27 mouse cellular contexts compared by ENCODE assay signal in the genomic region with DNA sequence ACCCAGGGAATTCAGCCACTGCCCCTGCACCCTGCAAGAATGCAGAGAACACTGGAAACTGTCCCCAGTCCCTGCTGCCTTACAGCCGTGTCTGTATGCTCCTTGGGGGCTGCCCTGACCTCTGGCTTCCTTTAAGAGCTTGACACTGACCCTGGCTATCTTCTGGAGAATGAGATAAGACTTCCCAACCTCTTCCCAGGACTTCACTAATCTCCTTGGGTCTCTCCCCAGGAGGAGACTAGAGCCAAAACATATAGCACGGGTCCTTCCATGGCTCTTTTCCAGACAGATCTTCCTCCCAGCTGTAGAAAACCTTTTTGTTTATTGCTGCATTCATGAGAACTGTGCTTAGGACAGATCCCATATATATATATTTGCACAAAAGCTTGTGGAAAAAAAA. TPM values are rescaled to one million over a fixed set of nuclear protein-coding genes. Genes with fewer than 3 reads are reported as not detected.
DNase-seq lines count a peak whose midpoint lies in the region; ATAC-seq and TF ChIP-seq lines count a peak whose summit lies in the region.
"Had no signal": no experiment of that assay in that cellular context is flagged by ENCODE, and none has a peak within 500 bp of the region (broad histone marks: within the 10 kb centered on the region; RNA-seq: fewer than 3 reads in every experiment).

No protein-coding gene starts in this region.

- no peak overlapping the region for H3K9ac ChIP-seq in heart, embryonic 14.5 days (ENCODE audit: low read length)
- no peak overlapping the region for H3K9ac ChIP-seq in kidney, embryonic 16.5 days (replicated peaks; ENCODE audit: low read length)
- H3K9ac ChIP-seq in kidney, embryonic 15.5 days: no peak overlapping the region
- H3K9ac ChIP-seq in stomach, embryonic 14.5 days (replicated peaks; ENCODE audit: low read depth, low read length): no peak overlapping the region
- H3K9ac ChIP-seq in stomach, postnatal 0 days (ENCODE audit: low read length): no peak overlapping the region
- H3K9ac ChIP-seq: hindbrain, embryonic 14.5 days; liver, postnatal 0 days; neural tube, embryonic 15.5 days had no signal

- H3K4me3 ChIP-seq in heart, embryonic 14.5 days (ENCODE audit: control insufficient read depth in 1 of 2, insufficient read depth in 1 of 2, low read depth in 1 of 2, low read length in 2 of 2): no peak overlapping the region
- H3K4me3 ChIP-seq in kidney, embryonic 16.5 days (ENCODE audit: low read length): no peak overlapping the region
- no peak overlapping the region for H3K4me3 ChIP-seq in kidney, embryonic 15.5 days (replicated peaks)
- no peak overlapping the region for H3K4me3 ChIP-seq in stomach, embryonic 14.5 days (ENCODE audit: low read depth, low read length)
- H3K4me3 ChIP-seq in stomach, postnatal 0 days (ENCODE audit: low read depth, low read length): no peak overlapping the region
- H3K4me3 ChIP-seq: forebrain, embryonic 10.5 days; megakaryocyte, embryonic 14.5 days; neural tube, embryonic 15.5 days had no signal

- 17% methylated on average over 2 of the region's 2 CpGs for whole genome bisulfite sequencing in heart, embryonic 14.5 days
- WGBS in kidney, embryonic 16.5 days: 31% methylated on average over 2 of the region's 2 CpGs
- WGBS in kidney, embryonic 15.5 days: 42% methylated on average over 2 of the region's 2 CpGs
- WGBS in stomach, embryonic 14.5 days: 19% methylated on average over 2 of the region's 2 CpGs
- 37% methylated on average over 2 of the region's 2 CpGs for WGBS in stomach, postnatal 0 days

- H3K9me3 ChIP-seq in heart, embryonic 14.5 days (ENCODE audit: control insufficient read depth, low read length): no peaks in the 10 kb centered on the region
- no peaks in the 10 kb centered on the region for H3K9me3 ChIP-seq in kidney, embryonic 16.5 days (ENCODE audit: low read length)
- no peaks in the 10 kb centered on the region for H3K9me3 ChIP-seq in kidney, embryonic 15.5 days (replicated peaks)
- no peaks in the 10 kb centered on the region for H3K9me3 ChIP-seq in stomach, embryonic 14.5 days (ENCODE audit: control insufficient read depth, low read depth, low read length)
- no peaks in the 10 kb centered on the region for H3K9me3 ChIP-seq in stomach, postnatal 0 days (ENCODE audit: control insufficient read depth, low read length)
- H3K9me3 ChIP-seq: forebrain, embryonic 10.5 days; megakaryocyte, embryonic 14.5 days; neural tube, embryonic 15.5 days had no signal

- H3K27me3 ChIP-seq in heart, embryonic 14.5 days (ENCODE audit: control insufficient read depth, insufficient read depth, low read length): no peaks in the 10 kb centered on the region
- no peaks in the 10 kb centered on the region for H3K27me3 ChIP-seq in kidney, embryonic 16.5 days (ENCODE audit: insufficient read depth, low read length)
- H3K27me3 ChIP-seq in kidney, embryonic 15.5 days: peaks cover 4% of the 10 kb centered on the region; the same call in 1 of the 2 replicates
- H3K27me3 ChIP-seq in stomach, embryonic 14.5 days (ENCODE audit: control insufficient read depth, insufficient read depth, low read length): no peaks in the 10 kb centered on the region
- no peaks in the 10 kb centered on the region for H3K27me3 ChIP-seq in stomach, postnatal 0 days (ENCODE audit: control insufficient read depth, insufficient read depth, low read length)
- H3K27me3 ChIP-seq: neural tube, embryonic 15.5 days had no signal

- peak overlapping the region; percentile 21 to 56; a peak in 2 of 4 replicates for H3K27ac ChIP-seq in heart, embryonic 14.5 days (replicated peaks in 1 of 2; ENCODE audit: control insufficient read depth in 1 of 2, insufficient read depth in 1 of 2, low read depth in 2 of 2, low read length in 2 of 2)
- H3K27ac ChIP-seq in kidney, embryonic 16.5 days (ENCODE audit: low read length): no peak overlapping the region
- H3K27ac ChIP-seq in kidney, embryonic 15.5 days: no peak overlapping the region
- peak overlapping the region; percentile 80; the same call in 1 of the 2 replicates for H3K27ac ChIP-seq in stomach, embryonic 14.5 days (ENCODE audit: low read length)
- no peak overlapping the region for H3K27ac ChIP-seq in stomach, postnatal 0 days (replicated peaks)
- H3K27ac ChIP-seq: forebrain, embryonic 10.5 days; hindbrain, embryonic 14.5 days; neural tube, embryonic 15.5 days had no signal

- TF ChIP-seq EP300 in stomach, postnatal 0 days (optimal IDR thresholded peaks at IDR 0.05): no peak

- intact Hi-C loops in heart, postnatal 14 days (cut with DNase I): loop anchor here (1.0 to 2.0 kb wide), 2 partner anchors 55 to 212 kb away; partner anchors contain the start of genes Hmgcs2 and Notch2

- peak; percentile 59 for ATAC-seq in heart, embryonic 14.5 days (ENCODE audit: insufficient number of reproducible peaks, insufficient read depth, low FRiP score, low read depth)
- ATAC-seq in kidney, embryonic 16.5 days (ENCODE audit: low FRiP score, low TSS enrichment): peak; percentile 40; the same call in 1 of the 2 replicates
- ATAC-seq in kidney, embryonic 15.5 days (replicated peaks; ENCODE audit: low FRiP score): no peak; the same call in 1 of the 2 replicates
- no peak; the same call in 1 of the 2 replicates for ATAC-seq in stomach, embryonic 14.5 days (ENCODE audit: insufficient number of reproducible peaks, insufficient read depth, low FRiP score, low read depth)
- no peak for ATAC-seq in stomach, postnatal 0 days (ENCODE audit: low FRiP score, low TSS enrichment)
- ATAC-seq: midbrain, embryonic 16.5 days had no signal

- no peaks in the 10 kb centered on the region for H3K36me3 ChIP-seq in heart, embryonic 14.5 days (ENCODE audit: control insufficient read depth, insufficient read depth, low read length)
- H3K36me3 ChIP-seq in kidney, embryonic 16.5 days (ENCODE audit: insufficient read depth, low read length): no peaks in the 10 kb centered on the region
- no peaks in the 10 kb centered on the region for H3K36me3 ChIP-seq in kidney, embryonic 15.5 days
- H3K36me3 ChIP-seq in stomach, embryonic 14.5 days (ENCODE audit: control insufficient read depth, insufficient read depth, low read length): no peaks in the 10 kb centered on the region
- no peaks in the 10 kb centered on the region for H3K36me3 ChIP-seq in stomach, postnatal 0 days (ENCODE audit: control insufficient read depth, insufficient read depth, low read length)
- H3K36me3 ChIP-seq: forebrain, embryonic 10.5 days; neural tube, embryonic 15.5 days had no signal

- no peak overlapping the region for H3K4me2 ChIP-seq in heart, embryonic 14.5 days (ENCODE audit: low read length)
- no peak overlapping the region for H3K4me2 ChIP-seq in kidney, embryonic 16.5 days (replicated peaks; ENCODE audit: low read depth, low read length)
- no peak overlapping the region for H3K4me2 ChIP-seq in kidney, embryonic 15.5 days
- no peak overlapping the region for H3K4me2 ChIP-seq in stomach, embryonic 14.5 days (replicated peaks; ENCODE audit: low read depth, low read length)
- no peak overlapping the region for H3K4me2 ChIP-seq in stomach, postnatal 0 days (replicated peaks; ENCODE audit: low read depth)
- H3K4me2 ChIP-seq: hindbrain, embryonic 14.5 days; neural tube, embryonic 15.5 days had no signal

- peaks cover 11 to 14% of the 10 kb centered on the region in 2 experiments; a peak in 3 of 4 replicates for H3K4me1 ChIP-seq in heart, embryonic 14.5 days (ENCODE audit: control insufficient read depth in 2 of 2, insufficient read depth in 2 of 2, low read length in 2 of 2)
- peaks cover 4% of the 10 kb centered on the region; the same call in 1 of the 2 replicates for H3K4me1 ChIP-seq in kidney, embryonic 16.5 days (ENCODE audit: insufficient read depth, low read length)
- H3K4me1 ChIP-seq in kidney, embryonic 15.5 days: peaks cover 8% of the 10 kb centered on the region
- H3K4me1 ChIP-seq in stomach, embryonic 14.5 days (ENCODE audit: control insufficient read depth, insufficient read depth, low read length): peaks cover 10% of the 10 kb centered on the region
- no peaks in the 10 kb centered on the region for H3K4me1 ChIP-seq in stomach, postnatal 0 days (replicated peaks; ENCODE audit: control insufficient read depth, insufficient read depth)

- DNase-seq in heart, postnatal 14 days: no peak
- DNase-seq in stomach, postnatal 0 days (ENCODE audit: low spot score): no peak
- DNase-seq in right cerebral cortex, postnatal 36 days (ENCODE audit: low spot score in 2 of 2): no peak
- DNase-seq: cerebellum, adult 18-20 months; cerebellum, postnatal 25 days; embryo, embryonic 11 days; kidney, adult 2 months; liver, postnatal 0 days; lung, postnatal 14 days; spleen, adult 18-20 months had no signal

- no peak for TF ChIP-seq CTCF in stomach, postnatal 0 days (IDR thresholded peaks at IDR 0.05; ENCODE audit: low read depth)

RNA-seq across cellular contexts. Expression of gene Reg4, which starts 3.8 kb away (rescaled TPM):
- 0.20 TPM in 1 of 2 replicates, not detected in the other for polyA plus RNA-seq in heart, embryonic 14.5 days (2014; fragmentation: Nextera tagmentation; extraction: Ambion mirVana)
- total RNA-seq in heart, postnatal 14 days (2021): not detected
- 0.58 and 0.67 TPM in 2 replicates for polyA plus RNA-seq in kidney, embryonic 16.5 days (2015; fragmentation: Nextera tagmentation; extraction: Ambion mirVana)
- polyA plus RNA-seq in kidney, embryonic 15.5 days (2015; fragmentation: Nextera tagmentation; extraction: Ambion mirVana): 0.21 and 0.22 TPM in 2 replicates
- not detected in 2 replicates for polyA plus RNA-seq in stomach, embryonic 14.5 days (2014; fragmentation: Nextera tagmentation; extraction: Ambion mirVana)
- polyA plus RNA-seq in stomach, postnatal 0 days (2015; fragmentation: Nextera tagmentation; extraction: Ambion mirVana): not detected in 2 replicates
- total RNA-seq: adrenal gland, postnatal 4 days; gastrocnemius, adult 18-20 months; layer of hippocampus, adult 8-10 months; left cerebral cortex, postnatal 25 days had no signal
- polyA plus RNA-seq: C2C12; gonadal fat pad, adult 2 months; hindbrain, embryonic 14.5 days; kidney, adult 2 months; liver, adult 2 months; liver, postnatal 0 days; midbrain, embryonic 16.5 days; neural tube, embryonic 15.5 days; urinary bladder, adult 2 months had no signal

RNA-seq across cellular contexts. Expression of gene Hmgcs2, which starts 54.5 kb away (rescaled TPM):
- 12.4 and 14.0 TPM in 2 replicates for polyA plus RNA-seq in heart, embryonic 14.5 days (2014; fragmentation: Nextera tagmentation; extraction: Ambion mirVana)
- 10 to 100 TPM; 64.9 to 70.1 TPM for total RNA-seq in heart, postnatal 14 days (2021)
- polyA plus RNA-seq in kidney, embryonic 16.5 days (2015; fragmentation: Nextera tagmentation; extraction: Ambion mirVana): 12.3 and 13.1 TPM in 2 replicates
- polyA plus RNA-seq in kidney, embryonic 15.5 days (2015; fragmentation: Nextera tagmentation; extraction: Ambion mirVana): 8.2 and 12.7 TPM in 2 replicates
- polyA plus RNA-seq in stomach, embryonic 14.5 days (2014; fragmentation: Nextera tagmentation; extraction: Ambion mirVana): 12.2 and 16.1 TPM in 2 replicates
- 290 and 337 TPM in 2 replicates for polyA plus RNA-seq in stomach, postnatal 0 days (2015; fragmentation: Nextera tagmentation; extraction: Ambion mirVana)

Comparison
In these comparisons a context has a peak if more than half of its experiments do, and no peak if none do; other contexts are left out.
1. ATAC-seq: peak in heart, embryonic 14.5 days (single experiment) and kidney, embryonic 16.5 days (single experiment); none in kidney, embryonic 15.5 days (single experiment), stomach, embryonic 14.5 days (single experiment) and stomach, postnatal 0 days (single experiment).
2. H3K27ac ChIP-seq: peak in heart, embryonic 14.5 days (2 of 2) and stomach, embryonic 14.5 days (single experiment); none in kidney, embryonic 16.5 days (single experiment), kidney, embryonic 15.5 days (single experiment) and stomach, postnatal 0 days (single experiment).
3. RNA of gene Hmgcs2, which starts 54.5 kb away (polyA plus RNA-seq): 290 to 337 TPM in stomach, postnatal 0 days; 12.4 to 14.0 TPM in heart, embryonic 14.5 days, 12.3 to 13.1 TPM in kidney, embryonic 16.5 days, 8.2 to 12.7 TPM in kidney, embryonic 15.5 days and 12.2 to 16.1 TPM in stomach, embryonic 14.5 days; every median in the first group is over 10 times any median in the second.